Mouse (Mus musculus) CH12.LX (cell line): ENCODE results near the gene Srgap2. TPM values are rescaled to one million over a fixed set of nuclear protein-coding genes. Genes with fewer than 3 reads are reported as not detected.

ENCODE experiments used
- DNase-seq: peaks from one replicate; pipeline ENCODE4 v3.0.0-alpha.2; 2013; ENCODE audit errors: extremely low read depth
- H3K27ac ChIP-seq: 2 replicates; pipeline ENCODE4 v1.5.1; 2012; ENCODE audit warnings: low read depth, mild to moderate bottlenecking, control low read depth, moderate library complexity; ENCODE audit not compliant: insufficient read depth
- H3K27me3 ChIP-seq: replicated peaks from 2 replicates; pipeline ENCODE3; 2012; ENCODE audit warnings: inconsistent platforms
- H3K36me3 ChIP-seq, 2 experiments: replicated peaks in 1 of 2; 2 replicates each; pipeline versions ENCODE3 to v1.6.1; 2012; ENCODE audit warnings: inconsistent platforms in 1 of 2, low read length in 1 of 2, mild to moderate bottlenecking in 1 of 2, mixed read lengths in 1 of 2, moderate library complexity in 1 of 2; ENCODE audit not compliant: control insufficient read depth in 1 of 2, insufficient read depth in 1 of 2
- H3K4me1 ChIP-seq, 2 experiments: 2 replicates each; pipeline ENCODE4 v1.6.1; 2012; ENCODE audit warnings: inconsistent platforms in 1 of 2, moderate library complexity in 1 of 2; ENCODE audit not compliant: insufficient read depth in 2 of 2, control insufficient read depth in 1 of 2
- H3K4me2 ChIP-seq: 2 replicates; pipeline ENCODE4 v1.6.1; 2012; ENCODE audit warnings: low read depth, mild to moderate bottlenecking, control low read depth; ENCODE audit not compliant: poor library complexity, insufficient read depth, severe bottlenecking
- H3K4me3 ChIP-seq, 3 experiments: fragments of 150-350 bp in 1 of 3; sonication (generic) in 1 of 3; replicated peaks in 1 of 3; 2 replicates each; pipeline versions ENCODE3 to v1.5.1; 2011 to 2012; ENCODE audit warnings: low read depth in 2 of 3, low read length in 2 of 3, mild to moderate bottlenecking in 2 of 3, moderate library complexity in 2 of 3, control low read depth in 1 of 3, improper control_type of control experiment in 1 of 3, inconsistent platforms in 1 of 3, mixed read lengths in 1 of 3; ENCODE audit not compliant: poor library complexity in 1 of 3
- H3K79me2 ChIP-seq: replicated peaks from 2 replicates; pipeline ENCODE4 v1.6.1; 2012; ENCODE audit warnings: mild to moderate bottlenecking, moderate library complexity; ENCODE audit not compliant: control insufficient read depth, poor library complexity, insufficient read depth, severe bottlenecking; ENCODE audit errors: extremely low read depth
- H3K9ac ChIP-seq: 2 replicates; pipeline ENCODE4 v1.6.1; 2012; ENCODE audit warnings: low read depth, mild to moderate bottlenecking, control low read depth, moderate library complexity; ENCODE audit not compliant: insufficient read depth
- H3K9me3 ChIP-seq: replicated peaks from 2 replicates; pipeline ENCODE3; 2012; ENCODE audit warnings: low read length, inconsistent platforms, mixed read lengths
- CHD1 ChIP-seq: IDR thresholded peaks from 2 replicates; pipeline ENCODE4 v1.6.1; 2012; ENCODE audit warnings: low read depth, low read length, improper control_type of control experiment, inconsistent platforms
- ELF1 ChIP-seq: IDR thresholded peaks from 2 replicates; pipeline ENCODE4 v1.6.1; 2014; ENCODE audit warnings: low read depth, mild to moderate bottlenecking, inconsistent platforms, low read length, improper control_type of control experiment
- GABPA ChIP-seq: IDR thresholded peaks from 2 replicates; pipeline ENCODE4 v1.6.1; 2012; ENCODE audit warnings: low read depth, low read length, improper control_type of control experiment, inconsistent platforms; ENCODE audit not compliant: insufficient replicate concordance
- JUN ChIP-seq: IDR thresholded peaks from 2 replicates; pipeline ENCODE4 v1.6.1; 2011; ENCODE audit warnings: low read depth, mild to moderate bottlenecking, low read length, improper control_type of control experiment, moderate library complexity; ENCODE audit not compliant: insufficient read depth
- JUND ChIP-seq: conservative IDR thresholded peaks from 2 replicates; pipeline ENCODE4 v1.6.1; 2011; ENCODE audit warnings: low read depth, low read length, improper control_type of control experiment
- KAT2A ChIP-seq: IDR thresholded peaks from 2 replicates; pipeline ENCODE4 v1.6.1; 2012; ENCODE audit warnings: low read length, improper control_type of control experiment, inconsistent platforms; ENCODE audit not compliant: insufficient replicate concordance
- MAFK ChIP-seq: IDR thresholded peaks from 2 replicates; pipeline ENCODE4 v1.6.1; 2011; ENCODE audit warnings: low read length, improper control_type of control experiment; ENCODE audit not compliant: insufficient replicate concordance
- MAX ChIP-seq: IDR thresholded peaks from 2 replicates; pipeline ENCODE4 v1.6.1; 2011; ENCODE audit warnings: low read length, improper control_type of control experiment
- MEF2A ChIP-seq: IDR thresholded peaks from 2 replicates; pipeline ENCODE4 v1.6.1; 2014; ENCODE audit warnings: low read depth, mild to moderate bottlenecking, inconsistent platforms, low read length, improper control_type of control experiment, borderline replicate concordance
- MYC ChIP-seq: IDR thresholded peaks from 2 replicates; pipeline ENCODE4 v1.6.1; 2011; ENCODE audit warnings: low read depth, mild to moderate bottlenecking, improper control_type of control experiment, low read length
- PAX5 ChIP-seq: IDR thresholded peaks from 2 replicates; pipeline ENCODE4 v1.6.1; 2012; ENCODE audit warnings: low read length, inconsistent platforms, mixed read lengths
- POLR2A ChIP-seq: IDR thresholded peaks from 2 replicates; pipeline ENCODE4 v1.6.1; 2011; ENCODE audit warnings: low read depth, mild to moderate bottlenecking, improper control_type of control experiment, low read length
- RAD21 ChIP-seq: IDR thresholded peaks from 2 replicates; pipeline ENCODE4 v1.6.1; 2011; ENCODE audit warnings: low read depth, mild to moderate bottlenecking, low read length, improper control_type of control experiment, moderate library complexity
- RCOR1 ChIP-seq: conservative IDR thresholded peaks from 2 replicates; pipeline ENCODE4 v1.6.1; 2012; ENCODE audit warnings: low read depth, mild to moderate bottlenecking, inconsistent platforms, low read length, improper control_type of control experiment
- TCF12 ChIP-seq: IDR thresholded peaks from 2 replicates; pipeline ENCODE4 v1.6.1; 2014; ENCODE audit warnings: low read depth, mild to moderate bottlenecking, inconsistent platforms, low read length, improper control_type of control experiment
- UBTF ChIP-seq: IDR thresholded peaks from 2 replicates; pipeline ENCODE4 v1.6.1; 2012; ENCODE audit warnings: low read depth, mild to moderate bottlenecking, inconsistent platforms, low read length, improper control_type of control experiment, moderate library complexity
- USF1 ChIP-seq: IDR thresholded peaks from 2 replicates; pipeline ENCODE4 v1.6.1; 2014; ENCODE audit warnings: low read depth, mild to moderate bottlenecking, inconsistent platforms, low read length, improper control_type of control experiment
- ZC3H11A ChIP-seq: IDR thresholded peaks from 2 replicates; pipeline ENCODE4 v1.6.1; 2012; ENCODE audit warnings: low read depth, mild to moderate bottlenecking, inconsistent platforms, low read length, improper control_type of control experiment
- ZKSCAN1 ChIP-seq: IDR thresholded peaks from 2 replicates; pipeline ENCODE4 v1.6.1; 2012; ENCODE audit warnings: low read depth, inconsistent platforms, low read length, improper control_type of control experiment, borderline replicate concordance
- ZMIZ1 ChIP-seq: IDR thresholded peaks from 2 replicates; pipeline ENCODE4 v1.6.1; 2012; ENCODE audit warnings: low read depth, mild to moderate bottlenecking, inconsistent platforms, low read length, improper control_type of control experiment
- ZNF384 ChIP-seq: IDR thresholded peaks from 2 replicates; pipeline ENCODE4 v1.6.1; 2012; ENCODE audit warnings: low read depth, low read length, improper control_type of control experiment, inconsistent platforms
- dilution Hi-C: fragments of 300-500 bp; cut with MboI; formaldehyde crosslinking; loops from 2 replicates; pipeline ENCODE4 v1.14.3; 2020; ENCODE audit warnings: low sequenced_read_pairs; ENCODE audit not compliant: extremely low pct_unique_long_range_greater_than_20kb, extremely low pct_ligation_motif_present
- in situ Hi-C: fragments of 300-500 bp; cut with MboI; formaldehyde crosslinking; loops from 3 replicates; pipeline ENCODE4 v1.14.3; 2019; ENCODE audit warnings: low sequenced_read_pairs, low pct_ligation_motif_present, low pct_unique_long_range_greater_than_20kb, mixed read lengths
- polyA plus RNA-seq: library from polyadenylated mRNA; unstranded; fragments of >175 nt; gene quantifications from 2 replicates; pipeline ENCODE4 v1.2.1, GENCODE M21; 2012; ENCODE audit warnings: low read depth; ENCODE audit not compliant: insufficient read length
- total RNA-seq, 2 experiments: library from RNA; depleted of rRNA; stranded (reverse); fragments of 300-350 nt in 1 of 2; fragments of >200 nt in 1 of 2; gene quantifications; 2 replicates each; pipeline ENCODE4 v1.2.3; 2012 to 2014

The Srgap2 gene
- total and polyA plus RNA-seq, 3 experiments: 9.7 to 28.1 (median 26.8) TPM

- no peaks in the 10 kb centered on the region for H3K79me2 ChIP-seq
- TF ChIP-seq JUN: no peak
- no peak for TF ChIP-seq MAFK
- no peak for TF ChIP-seq RCOR1
- TF ChIP-seq RAD21: no peak
- TF ChIP-seq ZNF384: no peak
- TF ChIP-seq MAX: no peak
- TF ChIP-seq ELF1: no peak
- TF ChIP-seq, all 38 proteins: peak for 0
- Histone ChIP-seq H3K4me3 (no peak overlapping the region), H3K27me3 (no peaks in the 10 kb centered on the region), H3K4me1 (no peaks in the 10 kb centered on the region), H3K9me3 (no peaks in the 10 kb centered on the region), H3K27ac (no peak overlapping the region), H3K4me2 (no peak overlapping the region), H3K9ac (no peak overlapping the region), H3K36me3 (peaks cover 41 to 81% of the 10 kb centered on the region in 2 experiments)
- in situ Hi-C loops: no loop called here
- dilution Hi-C loops: no loop called here
- no peak for DNase-seq
Observed at GRCm38 (mm10) chr1:131298171-131298570, 229.0 kb downstream of the Srgap2 start.

- no peak for DNase-seq
- H3K36me3 ChIP-seq: peaks cover 44 to 93% of the 10 kb centered on the region in 2 experiments
- dilution Hi-C loops (no loop called here), in situ Hi-C loops (no loop called here)
- H3K27ac ChIP-seq: no peak overlapping the region
- no peaks in the 10 kb centered on the region for H3K79me2 ChIP-seq
- H3K4me1 ChIP-seq: no peaks in the 10 kb centered on the region
- H3K9ac ChIP-seq: no peak overlapping the region
- no peaks in the 10 kb centered on the region for H3K27me3 ChIP-seq
- no peaks in the 10 kb centered on the region for H3K9me3 ChIP-seq
- no peak overlapping the region for H3K4me2 ChIP-seq
- no peak overlapping the region for H3K4me3 ChIP-seq
- TF ChIP-seq MEF2A (no peak), ZMIZ1 (no peak), RAD21 (no peak), KAT2A (no peak), JUND (no peak)
- TF ChIP-seq, all 38 proteins: peak for 0
Observed at GRCm38 (mm10) chr1:131296726-131297125, 230.4 kb downstream of the Srgap2 start.

DNA sequence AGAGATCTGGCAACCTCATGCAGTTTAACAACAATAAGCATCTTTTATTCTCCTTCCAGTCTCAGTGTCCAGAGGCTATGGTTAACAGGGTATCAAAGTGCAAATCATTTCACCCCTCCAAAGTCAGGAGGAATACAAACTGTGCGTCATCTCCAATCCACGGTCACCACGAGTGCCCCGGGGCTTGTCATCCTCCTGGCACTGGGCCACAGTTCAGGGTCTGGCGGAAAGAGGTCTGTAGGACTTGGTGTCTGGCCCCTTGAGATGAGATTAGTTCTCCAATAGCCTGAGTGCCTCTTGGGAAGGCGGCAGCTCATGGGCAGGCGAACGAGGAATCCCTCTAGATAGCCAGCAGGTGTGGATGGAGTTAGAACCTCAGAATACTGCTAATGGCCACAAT, 232.0 kb downstream of the Srgap2 start:
- dilution Hi-C loops: no loop called here
- H3K36me3 ChIP-seq: peaks cover 46 to 86% of the 10 kb centered on the region in 2 experiments
- no peaks in the 10 kb centered on the region for H3K27me3 ChIP-seq
- DNase-seq: no peak
- H3K4me1 ChIP-seq: no peaks in the 10 kb centered on the region
- no peak for TF ChIP-seq POLR2A
- TF ChIP-seq MYC: no peak
- no peak for TF ChIP-seq PAX5
- no peak for TF ChIP-seq CHD1
- no peak for TF ChIP-seq USF1
- no peak for TF ChIP-seq ZC3H11A
- no peak for TF ChIP-seq TCF12
- TF ChIP-seq JUN: no peak
- no peak for TF ChIP-seq JUND
- TF ChIP-seq GABPA: no peak
- TF ChIP-seq ZNF384: no peak
- no peak for TF ChIP-seq ZKSCAN1
- no peak for TF ChIP-seq UBTF
- in situ Hi-C loops: no loop called here
- no peak overlapping the region for H3K4me3 ChIP-seq
- H3K79me2 ChIP-seq: no peaks in the 10 kb centered on the region
- H3K27ac ChIP-seq: no peak overlapping the region
- no peak overlapping the region for H3K4me2 ChIP-seq
- H3K9me3 ChIP-seq: no peaks in the 10 kb centered on the region
- no peak overlapping the region for H3K9ac ChIP-seq
